Mouse (Mus musculus): Measurements from ENCODE around the gene Sema4a.

DNA sequence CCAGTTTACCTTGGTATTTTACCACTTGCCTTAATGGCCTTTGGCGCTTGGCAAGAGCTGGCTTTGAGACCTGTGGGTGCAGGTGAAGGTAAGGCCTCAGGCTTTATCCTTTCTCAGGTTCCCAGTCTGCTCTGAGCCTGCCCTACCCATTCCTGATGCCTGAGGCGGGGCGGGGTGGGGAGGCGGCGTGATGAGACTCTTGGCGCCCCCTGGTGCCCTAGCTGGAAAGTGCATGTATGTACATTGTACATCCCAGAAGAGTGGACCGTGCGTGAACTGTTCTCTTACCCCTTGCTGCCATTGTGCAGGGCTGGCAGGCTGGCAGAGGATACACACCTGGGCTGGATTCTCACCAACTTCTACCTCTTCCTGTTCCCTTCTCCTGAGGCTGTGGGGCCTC lies 16.8 kb upstream of the Sema4a start:
- TF ChIP-seq POLR2A (IDR thresholded peaks at IDR 0.05; ENCODE audit: low read depth, low read length) (no peak), CTCF (IDR thresholded peaks at IDR 0.05; ENCODE audit: extremely low read depth, insufficient read length, insufficient replicate concordance, low read depth, low read length) (peak; percentile 82)
